Mouse (Mus musculus): ENCODE data around the gene Mylip. TPM values are rescaled to one million over a fixed set of nuclear protein-coding genes. Genes with fewer than 3 reads are reported as not detected.

Gene Mylip
- polyA plus RNA-seq, 1 experiment: 6.4 TPM

DNA sequence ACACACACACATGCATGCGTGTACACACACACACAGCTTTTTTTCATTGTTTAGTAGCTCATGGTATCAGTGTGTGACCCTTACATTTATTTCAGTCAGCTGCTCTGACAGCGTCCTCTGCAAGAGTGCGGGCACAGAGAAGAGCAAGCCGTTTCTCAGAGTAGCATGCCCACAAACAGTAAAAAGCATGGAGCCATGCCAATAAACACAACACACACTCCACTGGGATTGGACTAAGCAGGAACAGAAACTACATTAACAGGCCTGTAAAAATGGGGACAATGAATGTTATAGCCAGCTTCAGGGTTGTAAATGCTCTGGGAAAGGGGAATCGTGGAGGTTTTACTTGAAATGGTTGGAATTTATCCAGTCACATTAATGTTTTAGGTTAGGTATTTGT is 50.7 kb downstream of the Mylip start:
- no peak overlapping the region for H3K9ac ChIP-seq (ENCODE audit: low read depth, poor library complexity, severe bottlenecking)
- no peak overlapping the region for H3K4me3 ChIP-seq (ENCODE audit: low read depth, low read length)
- peaks cover 1% of the 10 kb centered on the region for H3K4me1 ChIP-seq (ENCODE audit: control insufficient read depth, insufficient read depth, low read length)
- TF ChIP-seq POLR2A (IDR thresholded peaks at IDR 0.05; ENCODE audit: insufficient read depth, low read length): no peak
- H3K9me3 ChIP-seq (replicated peaks; ENCODE audit: control insufficient read depth, insufficient read depth, low read length, poor library complexity, severe bottlenecking): no peaks in the 10 kb centered on the region
- H3K27me3 ChIP-seq (ENCODE audit: control insufficient read depth, insufficient read depth, low read length, poor library complexity, severe bottlenecking): no peaks in the 10 kb centered on the region
- H3K36me3 ChIP-seq (ENCODE audit: control insufficient read depth, insufficient read depth, low read length, poor library complexity, severe bottlenecking): no peaks in the 10 kb centered on the region
- H3K27ac ChIP-seq (ENCODE audit: insufficient read depth, low read length): no peak overlapping the region

- Histone ChIP-seq H3K27me3 (ENCODE audit: control insufficient read depth, insufficient read depth, low read length, poor library complexity, severe bottlenecking) (no peaks in the 10 kb centered on the region), H3K36me3 (ENCODE audit: control insufficient read depth, insufficient read depth, low read length, poor library complexity, severe bottlenecking) (no peaks in the 10 kb centered on the region), H3K9ac (ENCODE audit: low read depth, poor library complexity, severe bottlenecking) (no peak overlapping the region), H3K4me1 (ENCODE audit: control insufficient read depth, insufficient read depth, low read length) (peaks cover 1% of the 10 kb centered on the region), H3K4me3 (ENCODE audit: low read depth, low read length) (no peak overlapping the region), H3K9me3 (replicated peaks; ENCODE audit: control insufficient read depth, insufficient read depth, low read length, poor library complexity, severe bottlenecking) (no peaks in the 10 kb centered on the region), H3K27ac (ENCODE audit: insufficient read depth, low read length) (no peak overlapping the region)
- TF ChIP-seq EP300 (IDR thresholded peaks at IDR 0.05; ENCODE audit: insufficient read depth, low read depth, low read length) (no peak), CTCF (IDR thresholded peaks at IDR 0.05; ENCODE audit: low read depth, low read length) (no peak), POLR2A (IDR thresholded peaks at IDR 0.05; ENCODE audit: insufficient read depth, low read length) (no peak)
Measured at GRCm38 (mm10) chr13:45442451-45442850, 52.9 kb downstream of the Mylip start.

GRCm38 (mm10) chr13:45442918-45443535 is 53.5 kb downstream of the Mylip start:
- Histone ChIP-seq H3K4me1 (ENCODE audit: control insufficient read depth, insufficient read depth, low read length) (peaks cover 1% of the 10 kb centered on the region), H3K27me3 (ENCODE audit: control insufficient read depth, insufficient read depth, low read length, poor library complexity, severe bottlenecking) (no peaks in the 10 kb centered on the region), H3K4me3 (ENCODE audit: low read depth, low read length) (no peak overlapping the region), H3K9me3 (replicated peaks; ENCODE audit: control insufficient read depth, insufficient read depth, low read length, poor library complexity, severe bottlenecking) (no peaks in the 10 kb centered on the region), H3K9ac (ENCODE audit: low read depth, poor library complexity, severe bottlenecking) (no peak overlapping the region), H3K36me3 (ENCODE audit: control insufficient read depth, insufficient read depth, low read length, poor library complexity, severe bottlenecking) (no peaks in the 10 kb centered on the region), H3K27ac (ENCODE audit: insufficient read depth, low read length) (no peak overlapping the region)
- TF ChIP-seq CTCF (IDR thresholded peaks at IDR 0.05; ENCODE audit: low read depth, low read length): no peak
- no peak for TF ChIP-seq EP300 (IDR thresholded peaks at IDR 0.05; ENCODE audit: insufficient read depth, low read depth, low read length)
- no peak for TF ChIP-seq POLR2A (IDR thresholded peaks at IDR 0.05; ENCODE audit: insufficient read depth, low read length)

GRCm38 (mm10) chr13:45444220-45444619 is 54.7 kb downstream of the Mylip start:
- no peak for TF ChIP-seq POLR2A (IDR thresholded peaks at IDR 0.05; ENCODE audit: insufficient read depth, low read length)
- no peak for TF ChIP-seq EP300 (IDR thresholded peaks at IDR 0.05; ENCODE audit: insufficient read depth, low read depth, low read length)
- TF ChIP-seq CTCF (IDR thresholded peaks at IDR 0.05; ENCODE audit: low read depth, low read length): no peak
- Histone ChIP-seq H3K27me3 (ENCODE audit: control insufficient read depth, insufficient read depth, low read length, poor library complexity, severe bottlenecking) (no peaks in the 10 kb centered on the region), H3K27ac (ENCODE audit: insufficient read depth, low read length) (no peak overlapping the region), H3K4me3 (ENCODE audit: low read depth, low read length) (no peak overlapping the region), H3K4me1 (ENCODE audit: control insufficient read depth, insufficient read depth, low read length) (peaks cover 1% of the 10 kb centered on the region), H3K9me3 (replicated peaks; ENCODE audit: control insufficient read depth, insufficient read depth, low read length, poor library complexity, severe bottlenecking) (no peaks in the 10 kb centered on the region), H3K36me3 (ENCODE audit: control insufficient read depth, insufficient read depth, low read length, poor library complexity, severe bottlenecking) (no peaks in the 10 kb centered on the region), H3K9ac (ENCODE audit: low read depth, poor library complexity, severe bottlenecking) (no peak overlapping the region)

GRCm38 (mm10) chr13:45444652-45445051 is 55.1 kb downstream of the Mylip start:
- H3K27me3 ChIP-seq (ENCODE audit: control insufficient read depth, insufficient read depth, low read length, poor library complexity, severe bottlenecking): no peaks in the 10 kb centered on the region
- TF ChIP-seq EP300 (IDR thresholded peaks at IDR 0.05; ENCODE audit: insufficient read depth, low read depth, low read length) (no peak), POLR2A (IDR thresholded peaks at IDR 0.05; ENCODE audit: insufficient read depth, low read length) (no peak), CTCF (IDR thresholded peaks at IDR 0.05; ENCODE audit: low read depth, low read length) (no peak)
- H3K4me3 ChIP-seq (ENCODE audit: low read depth, low read length): no peak overlapping the region
- no peaks in the 10 kb centered on the region for H3K9me3 ChIP-seq (replicated peaks; ENCODE audit: control insufficient read depth, insufficient read depth, low read length, poor library complexity, severe bottlenecking)
- H3K27ac ChIP-seq (ENCODE audit: insufficient read depth, low read length): no peak overlapping the region
- H3K36me3 ChIP-seq (ENCODE audit: control insufficient read depth, insufficient read depth, low read length, poor library complexity, severe bottlenecking): no peaks in the 10 kb centered on the region
- H3K4me1 ChIP-seq (ENCODE audit: control insufficient read depth, insufficient read depth, low read length): peaks cover 1% of the 10 kb centered on the region
- H3K9ac ChIP-seq (ENCODE audit: low read depth, poor library complexity, severe bottlenecking): no peak overlapping the region

DNA sequence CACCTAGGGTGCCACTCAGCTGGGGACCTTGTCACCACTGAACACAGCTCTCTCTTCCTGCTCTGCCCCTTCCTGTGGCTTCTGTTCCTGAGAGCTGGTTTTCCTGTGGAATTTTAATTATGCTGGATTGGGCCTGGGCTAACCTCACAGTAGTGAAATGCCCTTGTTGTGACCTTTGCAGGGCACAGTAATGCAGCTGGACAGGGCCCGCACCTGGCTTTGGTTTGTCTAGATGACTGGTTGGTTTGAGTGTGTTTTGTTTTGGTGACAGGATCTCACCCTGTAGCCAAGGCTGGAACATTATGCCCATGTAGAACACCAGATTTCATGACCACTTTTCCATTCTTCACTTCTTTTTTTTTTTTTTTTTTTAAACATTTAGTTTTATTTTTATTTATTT is 57.1 kb downstream of the Mylip start:
- Histone ChIP-seq H3K27me3 (ENCODE audit: control insufficient read depth, insufficient read depth, low read length, poor library complexity, severe bottlenecking) (no peaks in the 10 kb centered on the region), H3K36me3 (ENCODE audit: control insufficient read depth, insufficient read depth, low read length, poor library complexity, severe bottlenecking) (no peaks in the 10 kb centered on the region), H3K4me3 (ENCODE audit: low read depth, low read length) (no peak overlapping the region), H3K9me3 (replicated peaks; ENCODE audit: control insufficient read depth, insufficient read depth, low read length, poor library complexity, severe bottlenecking) (no peaks in the 10 kb centered on the region), H3K4me1 (ENCODE audit: control insufficient read depth, insufficient read depth, low read length) (peaks cover 1% of the 10 kb centered on the region), H3K27ac (ENCODE audit: insufficient read depth, low read length) (no peak overlapping the region), H3K9ac (ENCODE audit: low read depth, poor library complexity, severe bottlenecking) (no peak overlapping the region)
- no peak for TF ChIP-seq CTCF (IDR thresholded peaks at IDR 0.05; ENCODE audit: low read depth, low read length)
- no peak for TF ChIP-seq POLR2A (IDR thresholded peaks at IDR 0.05; ENCODE audit: insufficient read depth, low read length)
- no peak for TF ChIP-seq EP300 (IDR thresholded peaks at IDR 0.05; ENCODE audit: insufficient read depth, low read depth, low read length)

Measured in ES-Bruce4 (cell line).